Mouse (Mus musculus) layer of hippocampus, postnatal 36 days (tissue): ENCODE measurements around the gene Dcaf11. TPM values are rescaled to one million over a fixed set of nuclear protein-coding genes. Genes with fewer than 3 reads are reported as not detected.

Source experiments
- DNase-seq, 2 experiments: peaks; one replicate each; pipeline ENCODE4 v3.0.0; 2022
- total RNA-seq, 2 experiments: library from RNA; stranded (reverse); gene quantifications; 2 replicates each; pipeline ENCODE4 v1.2.3; 2021

The Dcaf11 gene
- total RNA-seq, 2 experiments from 2014 or later: 82.5 to 83.2 TPM

- DNase-seq: peak; percentile 56 to 69
These were observed 25.1 kb downstream of the Dcaf11 start, which contains the start of gene Emc9 for GRCm38 (mm10) chr14:55584702-55585565. Gene Emc9 (minus strand): TSS chr14:55585302.

DNA sequence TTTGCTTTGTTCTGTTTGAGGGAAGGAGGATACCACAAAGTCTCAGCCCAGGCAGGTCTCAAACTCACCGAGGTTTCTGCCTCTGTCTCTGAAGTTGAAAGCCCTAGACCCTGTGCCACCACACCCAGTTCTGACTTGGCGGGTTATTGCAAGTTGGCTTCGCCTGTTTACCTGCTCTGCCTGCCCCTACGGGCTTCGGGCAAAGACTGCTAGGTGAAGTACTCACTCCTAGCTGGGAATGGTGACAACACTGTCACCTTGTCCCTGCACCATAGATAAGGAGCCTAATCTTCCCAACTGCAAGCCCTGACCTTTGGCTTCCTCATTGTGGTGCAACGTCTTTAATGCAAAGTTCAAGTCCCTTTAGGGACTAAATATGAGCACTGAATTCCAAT lies 25.8 kb downstream of the Dcaf11 start:
- DNase-seq: no peak

DNA sequence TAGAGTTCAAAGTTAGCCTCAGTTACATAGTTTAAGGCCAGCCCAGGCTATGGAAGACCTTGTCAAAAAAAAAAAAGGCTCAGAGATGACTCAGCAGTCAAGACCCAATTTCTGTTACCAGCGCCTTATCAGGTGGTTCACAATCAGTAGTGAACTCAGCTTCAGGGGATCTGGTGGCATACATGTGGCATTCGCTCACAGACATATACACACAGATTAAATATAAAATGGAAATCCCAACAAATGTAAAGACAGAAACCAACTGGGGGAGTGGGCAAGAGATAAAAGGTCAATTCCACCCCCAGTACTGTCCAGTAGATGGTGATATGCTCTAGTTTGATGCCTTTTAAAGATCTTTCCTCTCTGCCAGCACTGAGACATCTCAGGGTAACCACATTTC lies 26.3 kb downstream of the Dcaf11 start:
- DNase-seq: no peak

DNA sequence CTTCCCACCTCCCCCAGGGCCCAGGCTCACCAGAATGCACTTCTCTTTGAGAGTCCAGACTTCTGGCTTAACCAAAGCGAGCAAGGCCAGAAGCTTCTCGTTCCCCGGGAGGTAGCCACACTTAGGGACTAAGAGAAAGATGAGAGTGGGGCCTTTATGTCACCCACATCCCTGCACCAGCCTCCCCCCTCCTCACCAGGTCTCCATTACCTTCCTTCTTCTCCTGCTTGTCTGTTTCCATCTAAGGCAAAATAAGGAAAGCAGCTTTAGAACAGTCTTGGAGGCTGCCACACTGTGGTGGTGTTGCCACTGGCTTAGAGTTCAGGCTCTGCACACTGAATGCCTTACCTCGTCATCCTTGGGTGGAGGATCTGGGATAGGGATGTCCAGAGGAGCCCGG lies 29.5 kb downstream of the Dcaf11 start:
- no peak for DNase-seq

DNA sequence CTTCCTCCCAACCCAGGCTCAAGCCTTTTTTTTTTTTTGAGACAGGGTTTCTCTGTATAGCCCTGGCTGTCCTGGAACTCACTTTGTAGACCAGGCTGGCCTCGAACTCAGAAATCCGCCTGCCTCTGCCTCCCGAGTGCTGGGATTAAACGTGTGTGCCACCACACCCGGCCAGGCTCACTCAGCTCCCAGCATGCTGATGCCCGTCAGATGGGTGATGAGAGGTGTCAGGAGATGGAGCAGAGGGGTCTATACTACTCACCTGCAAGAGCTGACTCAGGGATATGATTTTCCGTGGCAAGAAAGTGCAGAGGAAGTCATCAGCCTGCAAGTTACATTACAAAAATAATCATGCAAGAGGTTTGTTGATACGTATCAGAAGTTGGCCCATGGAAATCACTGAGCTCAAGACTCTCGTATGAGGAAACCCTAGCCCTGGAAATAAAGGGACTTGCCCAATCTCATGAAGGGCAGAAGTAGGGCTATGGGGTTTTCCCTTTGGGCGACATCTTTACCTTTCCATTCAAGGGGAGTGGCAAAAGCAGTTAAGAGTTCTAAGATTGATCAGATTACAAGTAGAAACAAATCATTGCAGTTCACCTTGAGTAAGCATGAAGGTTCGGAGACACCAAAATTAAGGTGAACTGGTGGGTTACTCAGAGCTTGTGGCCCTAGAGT lies 30.1 kb downstream of the Dcaf11 start:
- DNase-seq: no peak

- peak; percentile 91 for DNase-seq
These were observed 31.0 kb downstream of the Dcaf11 start, which contains the start of gene Psme2 for GRCm38 (mm10) chr14:55590748-55591330. Gene Psme2 (minus strand): TSS chr14:55591113.

GRCm38 (mm10) chr14:55591331-55591891 lies 31.6 kb downstream of the Dcaf11 start, which contains the start of gene Rnf31:
Gene Rnf31 (plus strand): TSS chr14:55591708.
- DNase-seq: peak; percentile 89 to 92

DNA sequence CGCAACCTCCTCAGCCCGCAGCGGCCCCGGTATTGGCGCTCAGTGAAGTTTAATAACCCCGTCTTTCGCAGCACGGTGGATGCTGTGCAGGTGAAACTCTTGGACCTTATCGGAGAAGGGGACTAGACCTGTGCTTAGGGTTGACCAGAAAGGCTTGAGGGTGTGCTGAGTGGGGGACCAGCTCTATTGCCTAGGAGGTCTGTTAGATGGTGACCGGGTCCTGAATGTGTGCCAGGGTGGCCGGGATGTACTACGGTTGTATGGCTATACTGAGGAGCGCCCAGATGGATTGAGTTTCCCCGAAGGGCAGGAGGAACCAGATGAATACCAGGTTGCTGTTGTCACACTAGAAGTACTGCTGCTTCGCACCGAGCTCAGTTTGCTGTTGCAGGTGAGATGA lies 32.4 kb downstream of the Dcaf11 start:
- no peak for DNase-seq

DNA sequence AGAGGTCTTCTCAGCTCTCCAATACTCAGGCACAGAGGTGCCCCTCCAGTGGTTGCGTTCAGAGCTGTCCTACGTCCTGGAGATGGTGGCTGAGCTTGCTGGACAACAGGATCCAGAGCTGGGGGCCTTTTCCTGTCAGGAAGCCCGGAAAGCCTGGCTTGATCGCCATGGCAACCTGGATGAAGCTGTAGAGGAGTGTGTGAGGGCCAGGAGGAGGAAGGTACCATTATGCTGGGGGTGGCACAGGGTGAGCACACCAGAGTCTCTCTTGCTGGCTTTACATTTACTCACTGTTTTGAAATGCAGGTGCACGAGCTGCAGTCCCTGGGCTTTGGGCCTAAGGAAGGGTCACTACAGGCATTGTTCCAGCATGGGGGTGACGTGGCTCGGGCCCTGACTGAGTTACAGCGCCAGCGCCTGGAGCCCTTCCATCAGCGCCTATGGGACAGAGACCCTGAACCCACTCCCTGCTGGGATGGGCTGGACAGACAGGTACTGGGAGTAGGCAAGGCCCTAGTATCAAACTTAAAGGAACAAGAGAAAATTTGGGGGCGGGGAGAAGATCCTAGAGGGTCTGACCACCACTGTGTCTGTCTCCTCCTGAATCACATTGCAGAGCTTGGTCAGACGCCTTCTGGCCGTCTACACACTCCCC lies 36.4 kb downstream of the Dcaf11 start:
- DNase-seq: peak; percentile 28 to 29

GRCm38 (mm10) chr14:55598521-55599390 lies 39.0 kb downstream of the Dcaf11 start:
- DNase-seq: no peak

DNA sequence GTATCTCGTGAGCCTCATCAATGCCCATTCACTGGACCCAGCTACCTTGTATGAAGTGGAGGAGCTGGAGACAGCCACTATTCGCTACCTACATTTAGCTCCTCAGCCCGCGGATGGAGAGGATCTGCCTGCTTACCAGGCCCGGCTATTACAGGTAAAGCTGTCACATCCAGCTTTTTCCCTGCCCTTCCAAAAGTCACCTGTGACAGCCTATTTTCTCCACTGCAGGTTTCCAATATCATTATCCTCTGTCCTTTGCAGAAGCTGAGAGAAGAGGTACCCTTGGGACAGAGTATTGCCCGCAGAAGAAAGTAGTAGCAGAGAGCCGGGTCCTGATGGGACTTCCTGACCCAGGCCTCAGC lies 43.4 kb downstream of the Dcaf11 start, which contains the start of gene Irf9:
TSS of gene Irf9 (plus strand) at position 301 of the 362 bp plus-strand sequence.
- DNase-seq: no peak

- peak; percentile 77 to 78 for DNase-seq
These were observed 44.1 kb downstream of the Dcaf11 start for GRCm38 (mm10) chr14:55603633-55604576.

DNA sequence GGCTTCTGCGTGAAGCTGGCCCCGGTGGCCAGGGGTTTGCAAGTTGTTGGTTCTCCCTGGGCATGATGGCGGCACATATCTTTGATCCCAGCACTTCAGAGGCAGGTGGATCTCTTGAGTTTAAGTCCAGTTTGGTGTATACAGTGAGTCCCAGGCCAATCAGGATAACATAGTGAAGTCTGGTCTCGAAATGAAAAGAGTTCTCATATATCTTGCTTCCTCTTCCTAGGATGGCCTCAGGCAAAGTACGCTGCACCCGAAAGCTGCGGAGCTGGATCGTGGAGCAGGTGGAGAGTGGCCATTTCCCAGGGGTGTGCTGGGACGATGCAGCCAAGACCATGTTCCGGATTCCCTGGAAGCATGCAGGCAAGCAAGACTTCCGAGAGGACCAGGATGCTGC lies 45.0 kb downstream of the Dcaf11 start:
- DNase-seq: no peak

- no peak for DNase-seq
These were observed 46.1 kb downstream of the Dcaf11 start for GRCm38 (mm10) chr14:55605743-55606459.

- no peak for DNase-seq
These were observed 48.5 kb downstream of the Dcaf11 start for GRCm38 (mm10) chr14:55608339-55608738.

DNA sequence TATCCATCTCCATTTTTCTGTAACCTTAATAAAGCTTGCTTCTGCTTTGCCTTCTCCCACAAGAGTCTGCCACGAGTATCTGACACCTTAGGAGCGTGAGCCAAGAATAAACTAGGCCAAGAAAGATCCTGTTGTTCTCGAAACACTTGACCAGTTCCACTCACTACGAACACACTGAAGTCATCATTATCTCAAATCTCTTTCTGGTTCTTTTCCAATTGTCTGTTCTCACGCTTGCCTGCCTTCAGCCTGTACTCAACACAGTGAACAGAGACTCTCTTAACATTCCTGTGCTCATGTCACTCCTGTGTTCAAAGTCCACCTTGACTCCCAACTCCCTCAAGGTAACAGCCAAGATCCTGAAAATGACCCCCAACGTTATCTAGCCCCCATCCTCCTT lies 53.5 kb downstream of the Dcaf11 start:
- no peak for DNase-seq

GRCm38 (mm10) chr14:55614565-55615178 lies 54.9 kb downstream of the Dcaf11 start:
- no peak for DNase-seq

DNA sequence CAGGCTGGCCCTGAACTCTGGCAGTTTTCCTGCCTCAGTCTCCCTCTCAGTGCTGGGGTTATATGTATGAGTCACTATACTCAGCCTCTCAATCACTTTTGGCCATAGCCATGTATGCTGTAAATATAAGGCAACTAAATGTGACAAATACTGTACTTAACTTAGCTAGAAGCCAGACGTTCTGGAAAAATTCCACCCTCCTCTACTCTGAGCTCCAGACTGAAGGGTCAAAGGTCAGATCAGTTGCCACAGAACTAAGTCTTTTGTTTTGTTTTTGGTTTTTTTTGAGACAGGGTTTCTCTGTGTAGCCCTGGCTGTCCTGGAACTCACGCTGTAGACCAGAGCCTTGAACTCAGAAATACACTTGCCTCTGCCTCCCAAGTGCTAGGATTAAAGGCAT lies 56.1 kb downstream of the Dcaf11 start:
- DNase-seq: no peak

DNA sequence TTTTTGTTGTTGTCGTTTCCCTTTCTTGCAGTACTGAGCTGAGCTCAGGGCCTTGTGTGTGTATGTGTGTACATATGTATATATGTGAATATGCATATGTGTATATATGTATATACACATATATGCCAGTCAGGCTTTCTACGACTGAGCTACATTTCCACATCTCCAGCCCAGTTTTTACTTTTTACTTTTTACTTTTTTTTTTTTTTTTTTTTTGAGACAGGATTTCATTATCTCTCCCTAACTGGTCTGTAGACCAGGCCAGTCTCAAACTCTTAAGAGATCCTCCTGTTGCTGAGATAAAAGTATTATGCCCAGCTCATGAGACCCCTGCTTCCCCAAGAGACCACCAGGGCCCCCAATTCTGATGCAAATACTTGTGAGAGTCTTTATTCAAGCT lies 57.0 kb downstream of the Dcaf11 start:
- no peak for DNase-seq
